Mouse (Mus musculus) spleen, postnatal 10 days (tissue): Measurements from ENCODE around the gene Madd.

Experiments used
- DNase-seq, 2 experiments: peaks; one replicate each; pipeline ENCODE4 v3.0.0; 2021 to 2022; ENCODE audit warnings: low spot score in 2 of 2

The Madd gene

GRCm38 (mm10) chr2:91183711-91184405 is at the start of gene Madd:
TSS of gene Madd (minus strand) at chr2:91183837.
- peak; percentile 51 to 75 for DNase-seq

GRCm38 (mm10) chr2:91229735-91230134 is 46.1 kb upstream of the Madd start:
- no peak for DNase-seq

GRCm38 (mm10) chr2:91223614-91224013 is 40.0 kb upstream of the Madd start:
- DNase-seq: no peak

- DNase-seq: no peak
These were observed 36.9 kb upstream of the Madd start for GRCm38 (mm10) chr2:91220501-91220900.

- no peak for DNase-seq
These were observed 33.4 kb upstream of the Madd start for GRCm38 (mm10) chr2:91217032-91217431.

GRCm38 (mm10) chr2:91213311-91213710 is 29.7 kb upstream of the Madd start:
- no peak for DNase-seq

- no peak for DNase-seq
These were observed 22.7 kb upstream of the Madd start for GRCm38 (mm10) chr2:91206254-91206775.

- DNase-seq: no peak
These were observed 19.5 kb upstream of the Madd start for GRCm38 (mm10) chr2:91202972-91203656.

- DNase-seq: peak; percentile 89 to 96
These were observed 18.8 kb upstream of the Madd start, which contains the start of the genes Nr1h3 and Acp2 for GRCm38 (mm10) chr2:91202222-91202971. TSS of gene Nr1h3 (minus strand) at chr2:91202834. TSS of gene Acp2 (plus strand) at chr2:91202885.

- DNase-seq: no peak
These were observed 15.3 kb upstream of the Madd start for GRCm38 (mm10) chr2:91198888-91199287.

- DNase-seq: no peak
These were observed 13.0 kb upstream of the Madd start for GRCm38 (mm10) chr2:91196577-91197001.

GRCm38 (mm10) chr2:91194624-91195332 is 11.1 kb upstream of the Madd start:
- peak; percentile 26 to 64 for DNase-seq

GRCm38 (mm10) chr2:91190501-91190900 is 6.9 kb upstream of the Madd start:
- DNase-seq: no peak

- DNase-seq: no peak
These were observed 3.8 kb upstream of the Madd start for GRCm38 (mm10) chr2:91187431-91187830.

GRCm38 (mm10) chr2:91186208-91186607 is 2.6 kb upstream of the Madd start:
- no peak for DNase-seq

- DNase-seq: peak; percentile 94 to 99
These were observed 506 bp downstream of the Madd start for GRCm38 (mm10) chr2:91183148-91183513.

GRCm38 (mm10) chr2:91182405-91183147 is 1.1 kb downstream of the Madd start:
- peak; percentile 71 to 83 for DNase-seq

GRCm38 (mm10) chr2:91182016-91182404 is 1.6 kb downstream of the Madd start:
- peak in 1 of 2 experiments; percentile 20 for DNase-seq

- no peak for DNase-seq
These were observed 2.9 kb downstream of the Madd start for GRCm38 (mm10) chr2:91180706-91181105.

- DNase-seq: no peak
These were observed 3.8 kb downstream of the Madd start for GRCm38 (mm10) chr2:91179825-91180224.

GRCm38 (mm10) chr2:91176234-91176633 is 7.4 kb downstream of the Madd start:
- DNase-seq: no peak
